Comparison of ENCODE assay signal across 8 mouse cellular contexts in genomic region chr3:40391631-40392030, GRCm38 (mm10).
DNase-seq lines count a peak whose midpoint lies in the region; ATAC-seq lines count a peak whose summit lies in the region.
"Had no signal": no experiment of that assay in that cellular context is flagged by ENCODE, and none has a peak within 500 bp of the region (broad histone marks: within the 10 kb centered on the region; RNA-seq: fewer than 3 reads in every experiment).

No protein-coding gene starts in this region.

- WGBS in embryonic facial prominence, embryonic 14.5 days: 34% methylated on average over 6 of the region's 6 CpGs
- WGBS in limb, embryonic 11.5 days: 45% methylated on average over 6 of the region's 6 CpGs

- H3K4me3 ChIP-seq in embryonic facial prominence, embryonic 14.5 days (ENCODE audit: low read depth, low read length): no peak overlapping the region
- no peak overlapping the region for H3K4me3 ChIP-seq in limb, embryonic 11.5 days (ENCODE audit: low read depth, low read length)
- H3K4me3 ChIP-seq: myocyte had no signal

- H3K4me1 ChIP-seq in embryonic facial prominence, embryonic 14.5 days (ENCODE audit: control insufficient read depth, insufficient read depth, low read length): no peaks in the 10 kb centered on the region; the same call in 1 of the 2 replicates
- H3K4me1 ChIP-seq in limb, embryonic 11.5 days (ENCODE audit: control insufficient read depth, insufficient read depth, low read length): peaks cover 8% of the 10 kb centered on the region; the same call in 1 of the 2 replicates

- H3K9me3 ChIP-seq in embryonic facial prominence, embryonic 14.5 days (ENCODE audit: control insufficient read depth, low read length): no peaks in the 10 kb centered on the region
- H3K9me3 ChIP-seq in limb, embryonic 11.5 days (ENCODE audit: control insufficient read depth, low read length): no peaks in the 10 kb centered on the region

- H3K9ac ChIP-seq in embryonic facial prominence, embryonic 14.5 days (ENCODE audit: low read depth, low read length): no peak overlapping the region
- H3K9ac ChIP-seq in limb, embryonic 11.5 days (ENCODE audit: low read length): no peak overlapping the region

- ATAC-seq in embryonic facial prominence, embryonic 14.5 days (ENCODE audit: low read depth): no peak
- no peak for ATAC-seq in limb, embryonic 11.5 days (ENCODE audit: insufficient number of reproducible peaks, low FRiP score, low TSS enrichment, low read depth)

- H3K27ac ChIP-seq in embryonic facial prominence, embryonic 14.5 days (replicated peaks; ENCODE audit: low read depth, low read length): no peak overlapping the region
- H3K27ac ChIP-seq in limb, embryonic 11.5 days (replicated peaks; ENCODE audit: low read depth, low read length): no peak overlapping the region

- H3K4me2 ChIP-seq in embryonic facial prominence, embryonic 14.5 days (ENCODE audit: low read depth, low read length): no peak overlapping the region
- H3K4me2 ChIP-seq in limb, embryonic 11.5 days (ENCODE audit: low read depth, severe bottlenecking): no peak overlapping the region

- peak; percentile 56 for DNase-seq in thymus, postnatal 0 days (ENCODE audit: low spot score)
- no peak for DNase-seq in thymus, postnatal 36 days
- DNase-seq in adrenal gland, postnatal 10 days: peak; percentile 62
- DNase-seq in embryonic facial prominence, embryonic 14.5 days (ENCODE audit: low spot score): peak; percentile 86
- DNase-seq in hindlimb bud, embryonic 11.5 days (ENCODE audit: extremely low spot score, low read depth, low spot score): peak; percentile 72
- peak; percentile 73 for DNase-seq in limb, embryonic 11.5 days (ENCODE audit: low spot score)
- DNase-seq in retina, postnatal 7 days (ENCODE audit: low read depth, low spot score): peak; percentile 66

- no peaks in the 10 kb centered on the region for H3K27me3 ChIP-seq in embryonic facial prominence, embryonic 14.5 days (replicated peaks; ENCODE audit: control insufficient read depth, insufficient read depth, low read length)
- H3K27me3 ChIP-seq in limb, embryonic 11.5 days (ENCODE audit: control insufficient read depth, insufficient read depth, low read length): no peaks in the 10 kb centered on the region

- H3K36me3 ChIP-seq in embryonic facial prominence, embryonic 14.5 days (ENCODE audit: control insufficient read depth, insufficient read depth, low read length): no peaks in the 10 kb centered on the region
- H3K36me3 ChIP-seq in limb, embryonic 11.5 days (ENCODE audit: control insufficient read depth, insufficient read depth, low read length): no peaks in the 10 kb centered on the region

Comparison
In these comparisons a context has a peak if more than half of its experiments do, and no peak if none do; other contexts are left out.
1. DNase-seq: peak in thymus, postnatal 0 days (single experiment), adrenal gland, postnatal 10 days (single experiment), embryonic facial prominence, embryonic 14.5 days (single experiment), hindlimb bud, embryonic 11.5 days (single experiment), limb, embryonic 11.5 days (single experiment) and retina, postnatal 7 days (single experiment); none in thymus, postnatal 36 days (0 of 2).